Mouse (Mus musculus): ENCODE measurements around the gene Smad1.

Gene Smad1

GRCm38 (mm10) chr8:79295276-79296105, 103.8 kb downstream of the Smad1 start:
- no peak for DNase-seq (ENCODE audit: low read depth)

- peak; percentile 95 for DNase-seq (ENCODE audit: low read depth)
Measured at GRCm38 (mm10) chr8:79294610-79295275, 104.6 kb downstream of the Smad1 start, which contains the start of gene Mmaa. TSS of gene Mmaa (minus strand) at chr8:79294937.

DNA sequence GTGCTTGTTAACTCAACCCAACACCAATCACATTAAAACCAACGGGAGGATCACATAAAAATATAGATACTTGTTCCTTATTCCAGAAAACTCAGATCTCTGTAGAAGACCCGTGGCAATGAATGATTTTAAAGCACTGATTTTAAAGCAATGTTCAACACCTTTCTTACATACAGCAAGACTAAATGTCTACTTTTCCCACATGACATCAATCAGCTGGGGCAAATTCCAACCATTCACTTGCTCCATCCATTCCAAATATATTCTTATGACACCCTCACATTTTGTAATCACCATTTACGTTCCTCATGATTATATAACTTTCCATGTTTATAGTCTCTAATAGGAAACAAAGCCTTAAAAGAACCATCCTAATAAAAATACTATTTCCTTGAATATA, 105.5 kb downstream of the Smad1 start:
- DNase-seq (ENCODE audit: low read depth), result no peak

- no peak for DNase-seq (ENCODE audit: low read depth)
Measured at GRCm38 (mm10) chr8:79292712-79293264, 106.5 kb downstream of the Smad1 start.

GRCm38 (mm10) chr8:79289592-79289991, 109.7 kb downstream of the Smad1 start:
- DNase-seq (ENCODE audit: low read depth), result no peak

GRCm38 (mm10) chr8:79288681-79289080, 110.6 kb downstream of the Smad1 start:
- DNase-seq (ENCODE audit: low read depth), result no peak
